Mouse (Mus musculus): ENCODE results near the gene Mex3d. TPM values are rescaled to one million over a fixed set of nuclear protein-coding genes. Genes with fewer than 3 reads are reported as not detected.

Mex3d gene
- polyA plus RNA-seq, 1 experiment = 13.4 TPM

GRCm38 (mm10) chr10:80357994-80358639 is 29.3 kb downstream of the Mex3d start:
- no peak for DNase-seq (ENCODE audit: low read depth in 1 of 2, low spot score in 2 of 2)
- 9% methylated on average over 31 of the region's 31 CpGs for WGBS
- TF ChIP-seq POLR2A (IDR thresholded peaks at IDR 0.05; ENCODE audit: low read depth, low read length) (no peak), CTCF (IDR thresholded peaks at IDR 0.05; ENCODE audit: extremely low read depth, insufficient read depth, insufficient read length, insufficient replicate concordance) (no peak)
- H3K36me3 ChIP-seq (ENCODE audit: control insufficient read depth, insufficient read depth, low read length) = no peaks in the 10 kb centered on the region
- H3K27ac ChIP-seq (ENCODE audit: insufficient read depth, low read length) = no peak overlapping the region
- no peak overlapping the region for H3K4me3 ChIP-seq (ENCODE audit: extremely low read depth, insufficient read depth, insufficient read length)
- peaks cover 15% of the 10 kb centered on the region for H3K27me3 ChIP-seq (ENCODE audit: control insufficient read depth, insufficient read depth, low read length)
- H3K4me1 ChIP-seq (ENCODE audit: control insufficient read depth, insufficient read depth, insufficient read length) = no peaks in the 10 kb centered on the region; the same call in 1 of the 2 replicates

- 38% methylated on average over 7 of the region's 7 CpGs for WGBS
- H3K27me3 ChIP-seq (ENCODE audit: control insufficient read depth, insufficient read depth, low read length) = peaks cover 15% of the 10 kb centered on the region
Measured at GRCm38 (mm10) chr10:80357336-80357735, 30.1 kb downstream of the Mex3d start.

GRCm38 (mm10) chr10:80356737-80357136 is 30.7 kb downstream of the Mex3d start:
- no peaks in the 10 kb centered on the region; the same call in 1 of the 2 replicates for H3K4me1 ChIP-seq (ENCODE audit: control insufficient read depth, insufficient read depth, insufficient read length)
- H3K27ac ChIP-seq (ENCODE audit: insufficient read depth, low read length) = no peak overlapping the region
- H3K36me3 ChIP-seq (ENCODE audit: control insufficient read depth, insufficient read depth, low read length) = no peaks in the 10 kb centered on the region
- no peak for DNase-seq (ENCODE audit: low read depth in 1 of 2, low spot score in 2 of 2)
- TF ChIP-seq CTCF (IDR thresholded peaks at IDR 0.05; ENCODE audit: extremely low read depth, insufficient read depth, insufficient read length, insufficient replicate concordance) (no peak), POLR2A (IDR thresholded peaks at IDR 0.05; ENCODE audit: low read depth, low read length) (no peak)
- H3K27me3 ChIP-seq (ENCODE audit: control insufficient read depth, insufficient read depth, low read length) = peaks cover 15% of the 10 kb centered on the region
- H3K4me3 ChIP-seq (ENCODE audit: extremely low read depth, insufficient read depth, insufficient read length) = no peak overlapping the region
- WGBS = 7% methylated on average over 34 of the region's 34 CpGs

More at GRCm38 (mm10) chr10:80357336-80357735, 30.1 kb downstream of the Mex3d start:
- no peaks in the 10 kb centered on the region for H3K36me3 ChIP-seq (ENCODE audit: control insufficient read depth, insufficient read depth, low read length)
- no peak overlapping the region for H3K4me3 ChIP-seq (ENCODE audit: extremely low read depth, insufficient read depth, insufficient read length)
- TF ChIP-seq CTCF (IDR thresholded peaks at IDR 0.05; ENCODE audit: extremely low read depth, insufficient read depth, insufficient read length, insufficient replicate concordance) (no peak), POLR2A (IDR thresholded peaks at IDR 0.05; ENCODE audit: low read depth, low read length) (no peak)
- H3K27ac ChIP-seq (ENCODE audit: insufficient read depth, low read length) = no peak overlapping the region
- H3K4me1 ChIP-seq (ENCODE audit: control insufficient read depth, insufficient read depth, insufficient read length) = no peaks in the 10 kb centered on the region; the same call in 1 of the 2 replicates
- DNase-seq (ENCODE audit: low read depth in 1 of 2, low spot score in 2 of 2) = no peak

GRCm38 (mm10) chr10:80356001-80356682 is 31.3 kb downstream of the Mex3d start, which contains the start of gene Plk5:
TSS of gene Plk5 (plus strand) at chr10:80356459.
- no peaks in the 10 kb centered on the region; the same call in 1 of the 2 replicates for H3K4me1 ChIP-seq (ENCODE audit: control insufficient read depth, insufficient read depth, insufficient read length)
- no peak within 1 kb of the TSS for H3K4me3 ChIP-seq (ENCODE audit: extremely low read depth, insufficient read depth, insufficient read length)
- DNase-seq (ENCODE audit: low read depth in 1 of 2, low spot score in 2 of 2) = no peak
- no peak for TF ChIP-seq POLR2A (IDR thresholded peaks at IDR 0.05; ENCODE audit: low read depth, low read length)
- no peak for TF ChIP-seq CTCF (IDR thresholded peaks at IDR 0.05; ENCODE audit: extremely low read depth, insufficient read depth, insufficient read length, insufficient replicate concordance)
- H3K27me3 ChIP-seq (ENCODE audit: control insufficient read depth, insufficient read depth, low read length) = peaks cover 15% of the 10 kb centered on the region
- no peak within 1 kb of the TSS for H3K27ac ChIP-seq (ENCODE audit: insufficient read depth, low read length)
- H3K36me3 ChIP-seq (ENCODE audit: control insufficient read depth, insufficient read depth, low read length) = no peaks in the 10 kb centered on the region
- 2% methylated on average over 50 of the region's 53 CpGs for WGBS

- 31% methylated on average over 9 of the region's 9 CpGs for WGBS
- no peaks in the 10 kb centered on the region; the same call in 1 of the 2 replicates for H3K4me1 ChIP-seq (ENCODE audit: control insufficient read depth, insufficient read depth, insufficient read length)
- no peak for TF ChIP-seq POLR2A (IDR thresholded peaks at IDR 0.05; ENCODE audit: low read depth, low read length)
- no peak for TF ChIP-seq CTCF (IDR thresholded peaks at IDR 0.05; ENCODE audit: extremely low read depth, insufficient read depth, insufficient read length, insufficient replicate concordance)
- H3K36me3 ChIP-seq (ENCODE audit: control insufficient read depth, insufficient read depth, low read length) = no peaks in the 10 kb centered on the region
- DNase-seq (ENCODE audit: low read depth in 1 of 2, low spot score in 2 of 2) = no peak
- H3K27ac ChIP-seq (ENCODE audit: insufficient read depth, low read length) = no peak overlapping the region
- H3K27me3 ChIP-seq (ENCODE audit: control insufficient read depth, insufficient read depth, low read length) = peaks cover 15% of the 10 kb centered on the region
- H3K4me3 ChIP-seq (ENCODE audit: extremely low read depth, insufficient read depth, insufficient read length) = no peak overlapping the region
Measured at GRCm38 (mm10) chr10:80355431-80355830, 32.0 kb downstream of the Mex3d start.

GRCm38 (mm10) chr10:80352727-80353126 is 34.7 kb downstream of the Mex3d start:
- no peak for TF ChIP-seq POLR2A (IDR thresholded peaks at IDR 0.05; ENCODE audit: low read depth, low read length)
- no peak for TF ChIP-seq CTCF (IDR thresholded peaks at IDR 0.05; ENCODE audit: extremely low read depth, insufficient read depth, insufficient read length, insufficient replicate concordance)
- Histone ChIP-seq H3K4me1 (ENCODE audit: control insufficient read depth, insufficient read depth, insufficient read length) (peaks cover 6% of the 10 kb centered on the region; the same call in 1 of the 2 replicates), H3K4me3 (ENCODE audit: extremely low read depth, insufficient read depth, insufficient read length) (no peak overlapping the region), H3K27me3 (ENCODE audit: control insufficient read depth, insufficient read depth, low read length) (peaks cover 16% of the 10 kb centered on the region), H3K27ac (ENCODE audit: insufficient read depth, low read length) (no peak overlapping the region), H3K36me3 (ENCODE audit: control insufficient read depth, insufficient read depth, low read length) (no peaks in the 10 kb centered on the region)
- WGBS = 44% methylated on average over 8 of the region's 8 CpGs
- no peak for DNase-seq (ENCODE audit: low read depth in 1 of 2, low spot score in 2 of 2)
